Mouse (Mus musculus) stomach, postnatal 0 days (tissue): ENCODE measurements around the gene Eml6. TPM values are rescaled to one million over a fixed set of nuclear protein-coding genes. Genes with fewer than 3 reads are reported as not detected.
A peak's percentile ranks its signal among the peaks of the same experiment; 100 is the strongest.

ENCODE experiments used
- ATAC-seq: fragments of 200-750 bp; cut with Nextera tagmentation; 2 replicates; pipeline ENCODE4 v1.8.0; 2017; ENCODE audit not compliant: low FRiP score, low TSS enrichment
- DNase-seq: peaks from one replicate; pipeline ENCODE4 v3.0.0-alpha.2; 2016; ENCODE audit warnings: low spot score
- H3K27ac ChIP-seq: fragments of 300-500 bp; sonication (generic); replicated peaks from 2 replicates; pipeline ENCODE4 v1.5.1; 2014; ENCODE audit warnings: mild to moderate bottlenecking, control low read depth
- H3K27me3 ChIP-seq: fragments of 300-500 bp; sonication (generic); 2 replicates; pipeline ENCODE4 v1.6.1; 2014; ENCODE audit warnings: low read length; ENCODE audit not compliant: control insufficient read depth, insufficient read depth
- H3K36me3 ChIP-seq: fragments of 300-500 bp; sonication (generic); 2 replicates; pipeline ENCODE4 v1.6.1; 2014; ENCODE audit warnings: low read length, mixed read lengths; ENCODE audit not compliant: control insufficient read depth, insufficient read depth
- H3K4me1 ChIP-seq: fragments of 300-500 bp; sonication (generic); replicated peaks from 2 replicates; pipeline ENCODE4 v1.6.1; 2014; ENCODE audit warnings: antibody characterized with exemption; ENCODE audit not compliant: control insufficient read depth, insufficient read depth
- H3K4me2 ChIP-seq: fragments of 300-500 bp; sonication (generic); replicated peaks from 2 replicates; pipeline ENCODE4 v1.6.1; 2014; ENCODE audit warnings: low read depth, mild to moderate bottlenecking, control low read depth, moderate library complexity
- H3K4me3 ChIP-seq: fragments of 300-500 bp; sonication (generic); 2 replicates; pipeline ENCODE4 v1.5.1; 2014; ENCODE audit warnings: low read depth, low read length, control low read depth
- H3K9ac ChIP-seq: fragments of 300-500 bp; sonication (generic); 2 replicates; pipeline ENCODE4 v1.6.1; 2014; ENCODE audit warnings: mild to moderate bottlenecking, low read length, control low read depth, mixed read lengths
- H3K9me3 ChIP-seq: fragments of 300-500 bp; sonication (generic); 2 replicates; pipeline ENCODE4 v1.6.1; 2016; ENCODE audit warnings: low read length; ENCODE audit not compliant: control insufficient read depth
- CTCF ChIP-seq: IDR thresholded peaks from 2 replicates; pipeline ENCODE4 v1.5.1; 2016; ENCODE audit warnings: antibody characterized with exemption, low read depth, mild to moderate bottlenecking, moderate library complexity
- EP300 ChIP-seq: optimal IDR thresholded peaks from 2 replicates; pipeline ENCODE3; 2016; ENCODE audit warnings: antibody characterized with exemption
- WGBS: fragments of 180-500 bp; shearing (Covaris S2); extraction: QIAGEN DNeasy Blood & Tissue Kit; methylation state at CpG from one replicate; pipeline ENCODE4 v1.1.7; 2014; 5-methylcytosine and 5-hydroxymethylcytosine counted together
- polyA plus RNA-seq: library from polyadenylated mRNA; unstranded; fragments of >200 nt; fragmentation: Nextera tagmentation; extraction: Ambion mirVana; gene quantifications from 2 replicates; pipeline ENCODE4 v1.2.1, GENCODE M21; 2015

Gene Eml6
- polyA plus RNA-seq, 1 experiment from 2014 or later = 0.39 TPM

- H3K4me1 ChIP-seq = no peaks in the 10 kb centered on the region
- no peaks in the 10 kb centered on the region for H3K36me3 ChIP-seq
- ATAC-seq (no peak), DNase-seq (no peak)
- H3K9me3 ChIP-seq = no peaks in the 10 kb centered on the region
- H3K9ac ChIP-seq = no peak overlapping the region
- no peak overlapping the region for H3K27ac ChIP-seq
- H3K4me2 ChIP-seq = no peak overlapping the region
- H3K27me3 ChIP-seq = no peaks in the 10 kb centered on the region
- TF ChIP-seq CTCF (no peak), EP300 (no peak)
- H3K4me3 ChIP-seq = no peak overlapping the region
Measured at GRCm38 (mm10) chr11:29815670-29816069, 210.2 kb downstream of the Eml6 start.

- Histone ChIP-seq H3K36me3 (no peaks in the 10 kb centered on the region), H3K4me1 (no peaks in the 10 kb centered on the region), H3K27ac (no peak overlapping the region), H3K9ac (no peak overlapping the region), H3K9me3 (no peaks in the 10 kb centered on the region), H3K27me3 (no peaks in the 10 kb centered on the region), H3K4me3 (no peak overlapping the region), H3K4me2 (no peak overlapping the region)
- ATAC-seq (no peak), DNase-seq (no peak)
- 73% methylated on average over 3 of the region's 3 CpGs for WGBS
- no peak for TF ChIP-seq CTCF
- TF ChIP-seq EP300 = no peak
Measured at GRCm38 (mm10) chr11:29815261-29815660, 210.6 kb downstream of the Eml6 start.

GRCm38 (mm10) chr11:29813267-29813666 lies 212.6 kb downstream of the Eml6 start:
- WGBS = 85% methylated on average over 1 of the region's 1 CpGs
- Histone ChIP-seq H3K9me3 (no peaks in the 10 kb centered on the region), H3K4me2 (no peak overlapping the region), H3K27me3 (no peaks in the 10 kb centered on the region), H3K36me3 (no peaks in the 10 kb centered on the region), H3K9ac (no peak overlapping the region), H3K4me3 (no peak overlapping the region), H3K4me1 (no peaks in the 10 kb centered on the region), H3K27ac (no peak overlapping the region)
- no peak for ATAC-seq
- TF ChIP-seq CTCF = no peak
- no peak for TF ChIP-seq EP300
- no peak for DNase-seq

- no peak overlapping the region for H3K27ac ChIP-seq
- H3K4me3 ChIP-seq = no peak overlapping the region
- no peaks in the 10 kb centered on the region for H3K4me1 ChIP-seq
- no peaks in the 10 kb centered on the region for H3K27me3 ChIP-seq
- no peak overlapping the region for H3K9ac ChIP-seq
- 52% methylated on average over 3 of the region's 3 CpGs for WGBS
- no peaks in the 10 kb centered on the region for H3K9me3 ChIP-seq
- DNase-seq (no peak), ATAC-seq (no peak)
- TF ChIP-seq CTCF = peak; percentile 13; the same call in 1 of the 2 replicates
- no peak for TF ChIP-seq EP300
- no peak overlapping the region for H3K4me2 ChIP-seq
- H3K36me3 ChIP-seq = no peaks in the 10 kb centered on the region
Measured at GRCm38 (mm10) chr11:29812475-29812874, 213.4 kb downstream of the Eml6 start.

GRCm38 (mm10) chr11:29810324-29810723 lies 215.5 kb downstream of the Eml6 start:
- ATAC-seq (no peak), DNase-seq (no peak)
- no peak for TF ChIP-seq EP300
- no peak for TF ChIP-seq CTCF
- Histone ChIP-seq H3K4me3 (no peak overlapping the region), H3K9me3 (no peaks in the 10 kb centered on the region), H3K9ac (no peak overlapping the region), H3K4me1 (no peaks in the 10 kb centered on the region), H3K4me2 (no peak overlapping the region), H3K27me3 (no peaks in the 10 kb centered on the region), H3K27ac (no peak overlapping the region), H3K36me3 (no peaks in the 10 kb centered on the region)
- WGBS = 79% methylated on average over 3 of the region's 3 CpGs

- no peak for ATAC-seq
- Histone ChIP-seq H3K9me3 (no peaks in the 10 kb centered on the region), H3K36me3 (no peaks in the 10 kb centered on the region), H3K4me2 (no peak overlapping the region), H3K4me3 (no peak overlapping the region), H3K27ac (no peak overlapping the region), H3K27me3 (no peaks in the 10 kb centered on the region), H3K4me1 (no peaks in the 10 kb centered on the region), H3K9ac (no peak overlapping the region)
- TF ChIP-seq EP300 (no peak), CTCF (no peak)
- DNase-seq = no peak
- 70% methylated on average over 7 of the region's 7 CpGs for WGBS
Measured at GRCm38 (mm10) chr11:29808981-29809589, 216.7 kb downstream of the Eml6 start.
